Mouse (Mus musculus): ENCODE results near the gene Pgrmc2. TPM values are rescaled to one million over a fixed set of nuclear protein-coding genes. Genes with fewer than 3 reads are reported as not detected.

The Pgrmc2 gene
- 10 to 100 TPM in 16 of 26 experiments, 1 to 10 TPM in 9, under 1 TPM in 1; 0.97 to 32.5 (median 12.2) TPM for total RNA-seq (2018; cell fraction: chromatin; rRNA removed)
- 10 to 100 TPM; 23.8 to 35.4 (median 30.2) TPM for total RNA-seq (2018; cell fraction: cytosol; rRNA removed)
- total RNA-seq (2018; cell fraction: nucleus; rRNA removed) = 10 to 100 TPM in 25 of 26 experiments, 1 to 10 TPM in 1; 7.8 to 39.1 (median 18.9) TPM
- 23.4 to 38.6 TPM (median 34.4 TPM) in 3 replicates for polyA plus RNA-seq (2018)

- Histone ChIP-seq H3K4me3 (ENCODE audit: inconsistent target) (peak within 1 kb of the TSS; percentile 62), H3K79me2 (ENCODE audit: inconsistent target) (peaks cover 41% of the 10 kb centered on the region), H3K27ac (peak within 1 kb of the TSS; percentile 52), H3K36me3 (ENCODE audit: inconsistent target) (no peaks in the 10 kb centered on the region)
- WGBS (ENCODE audit: missing documents) = under 1% methylated on average over 81 of the region's 95 CpGs
Observed at GRCm38 (mm10) chr3:41082885-41083789, at the start of gene Pgrmc2. Pgrmc2 (minus strand) TSS chr3:41083046.

- Histone ChIP-seq H3K4me3 (ENCODE audit: inconsistent target) (no peak overlapping the region), H3K27ac (no peak overlapping the region), H3K79me2 (ENCODE audit: inconsistent target) (no peaks in the 10 kb centered on the region), H3K36me3 (ENCODE audit: inconsistent target) (no peaks in the 10 kb centered on the region)
- 19% methylated on average over 12 of the region's 12 CpGs for WGBS (ENCODE audit: missing documents)
Observed at GRCm38 (mm10) chr3:41124000-41124294, 41.1 kb upstream of the Pgrmc2 start.

GRCm38 (mm10) chr3:41123190-41123999 is 40.5 kb upstream of the Pgrmc2 start:
- no peak overlapping the region for H3K4me3 ChIP-seq (ENCODE audit: inconsistent target)
- no peaks in the 10 kb centered on the region for H3K79me2 ChIP-seq (ENCODE audit: inconsistent target)
- 47% methylated on average over 10 of the region's 10 CpGs for WGBS (ENCODE audit: missing documents)
- H3K27ac ChIP-seq = no peak overlapping the region
- no peaks in the 10 kb centered on the region for H3K36me3 ChIP-seq (ENCODE audit: inconsistent target)

GRCm38 (mm10) chr3:41118173-41118572 is 35.3 kb upstream of the Pgrmc2 start:
- no peaks in the 10 kb centered on the region for H3K79me2 ChIP-seq (ENCODE audit: inconsistent target)
- H3K36me3 ChIP-seq (ENCODE audit: inconsistent target) = no peaks in the 10 kb centered on the region
- H3K4me3 ChIP-seq (ENCODE audit: inconsistent target) = no peak overlapping the region
- 51% methylated on average over 5 of the region's 5 CpGs for WGBS (ENCODE audit: missing documents)
- no peak overlapping the region for H3K27ac ChIP-seq

- H3K36me3 ChIP-seq (ENCODE audit: inconsistent target) = no peaks in the 10 kb centered on the region
- no peaks in the 10 kb centered on the region for H3K79me2 ChIP-seq (ENCODE audit: inconsistent target)
- H3K4me3 ChIP-seq (ENCODE audit: inconsistent target) = no peak overlapping the region
- no peak overlapping the region for H3K27ac ChIP-seq
Observed at GRCm38 (mm10) chr3:41117447-41117846, 34.6 kb upstream of the Pgrmc2 start.

GRCm38 (mm10) chr3:41113186-41113585 is 30.3 kb upstream of the Pgrmc2 start:
- WGBS (ENCODE audit: missing documents) = 96% methylated on average over 5 of the region's 5 CpGs
- no peaks in the 10 kb centered on the region for H3K36me3 ChIP-seq (ENCODE audit: inconsistent target)
- no peaks in the 10 kb centered on the region for H3K79me2 ChIP-seq (ENCODE audit: inconsistent target)
- H3K4me3 ChIP-seq (ENCODE audit: inconsistent target) = no peak overlapping the region
- no peak overlapping the region for H3K27ac ChIP-seq

GRCm38 (mm10) chr3:41108306-41108785 is 25.5 kb upstream of the Pgrmc2 start:
- WGBS (ENCODE audit: missing documents) = 49% methylated on average over 6 of the region's 6 CpGs
- Histone ChIP-seq H3K27ac (no peak overlapping the region), H3K79me2 (ENCODE audit: inconsistent target) (no peaks in the 10 kb centered on the region), H3K36me3 (ENCODE audit: inconsistent target) (no peaks in the 10 kb centered on the region), H3K4me3 (ENCODE audit: inconsistent target) (no peak overlapping the region)

GRCm38 (mm10) chr3:41107600-41108305 is 24.9 kb upstream of the Pgrmc2 start:
- no peaks in the 10 kb centered on the region for H3K79me2 ChIP-seq (ENCODE audit: inconsistent target)
- no peak overlapping the region for H3K27ac ChIP-seq
- 81% methylated on average over 14 of the region's 14 CpGs for WGBS (ENCODE audit: missing documents)
- no peak overlapping the region for H3K4me3 ChIP-seq (ENCODE audit: inconsistent target)
- H3K36me3 ChIP-seq (ENCODE audit: inconsistent target) = no peaks in the 10 kb centered on the region

GRCm38 (mm10) chr3:41101905-41102304 is 19.1 kb upstream of the Pgrmc2 start:
- no peak overlapping the region for H3K27ac ChIP-seq
- no peaks in the 10 kb centered on the region for H3K79me2 ChIP-seq (ENCODE audit: inconsistent target)
- H3K4me3 ChIP-seq (ENCODE audit: inconsistent target) = no peak overlapping the region
- no peaks in the 10 kb centered on the region for H3K36me3 ChIP-seq (ENCODE audit: inconsistent target)
- WGBS (ENCODE audit: missing documents) = 94% methylated on average over 9 of the region's 9 CpGs

- Histone ChIP-seq H3K36me3 (ENCODE audit: inconsistent target) (no peaks in the 10 kb centered on the region), H3K79me2 (ENCODE audit: inconsistent target) (no peaks in the 10 kb centered on the region), H3K4me3 (ENCODE audit: inconsistent target) (no peak overlapping the region), H3K27ac (no peak overlapping the region)
- WGBS (ENCODE audit: missing documents) = 87% methylated on average over 2 of the region's 2 CpGs
Observed at GRCm38 (mm10) chr3:41100157-41100556, 17.3 kb upstream of the Pgrmc2 start.

GRCm38 (mm10) chr3:41099672-41100071 is 16.8 kb upstream of the Pgrmc2 start:
- Histone ChIP-seq H3K27ac (no peak overlapping the region), H3K36me3 (ENCODE audit: inconsistent target) (no peaks in the 10 kb centered on the region), H3K79me2 (ENCODE audit: inconsistent target) (no peaks in the 10 kb centered on the region), H3K4me3 (ENCODE audit: inconsistent target) (no peak overlapping the region)
- 0% methylated on average over 1 of the region's 1 CpGs for WGBS (ENCODE audit: missing documents)

- 84% methylated on average over 2 of the region's 2 CpGs for WGBS (ENCODE audit: missing documents)
- Histone ChIP-seq H3K79me2 (ENCODE audit: inconsistent target) (no peaks in the 10 kb centered on the region), H3K4me3 (ENCODE audit: inconsistent target) (no peak overlapping the region), H3K27ac (no peak overlapping the region), H3K36me3 (ENCODE audit: inconsistent target) (no peaks in the 10 kb centered on the region)
Observed at GRCm38 (mm10) chr3:41093210-41093609, 10.4 kb upstream of the Pgrmc2 start.

- H3K36me3 ChIP-seq (ENCODE audit: inconsistent target) = no peaks in the 10 kb centered on the region
- H3K79me2 ChIP-seq (ENCODE audit: inconsistent target) = no peaks in the 10 kb centered on the region
- H3K27ac ChIP-seq = no peak overlapping the region
- WGBS (ENCODE audit: missing documents) = 92% methylated on average over 4 of the region's 4 CpGs
- H3K4me3 ChIP-seq (ENCODE audit: inconsistent target) = no peak overlapping the region
Observed at GRCm38 (mm10) chr3:41092311-41092710, 9.5 kb upstream of the Pgrmc2 start.

GRCm38 (mm10) chr3:41090839-41091238 is 8.0 kb upstream of the Pgrmc2 start:
- Histone ChIP-seq H3K27ac (no peak overlapping the region), H3K4me3 (ENCODE audit: inconsistent target) (no peak overlapping the region), H3K79me2 (ENCODE audit: inconsistent target) (no peaks in the 10 kb centered on the region), H3K36me3 (ENCODE audit: inconsistent target) (no peaks in the 10 kb centered on the region)
- 21% methylated on average over 2 of the region's 2 CpGs for WGBS (ENCODE audit: missing documents)

Data from macrophage (primary cell).